ENCODE assay signal across 7 mouse cellular contexts in the genomic region with DNA sequence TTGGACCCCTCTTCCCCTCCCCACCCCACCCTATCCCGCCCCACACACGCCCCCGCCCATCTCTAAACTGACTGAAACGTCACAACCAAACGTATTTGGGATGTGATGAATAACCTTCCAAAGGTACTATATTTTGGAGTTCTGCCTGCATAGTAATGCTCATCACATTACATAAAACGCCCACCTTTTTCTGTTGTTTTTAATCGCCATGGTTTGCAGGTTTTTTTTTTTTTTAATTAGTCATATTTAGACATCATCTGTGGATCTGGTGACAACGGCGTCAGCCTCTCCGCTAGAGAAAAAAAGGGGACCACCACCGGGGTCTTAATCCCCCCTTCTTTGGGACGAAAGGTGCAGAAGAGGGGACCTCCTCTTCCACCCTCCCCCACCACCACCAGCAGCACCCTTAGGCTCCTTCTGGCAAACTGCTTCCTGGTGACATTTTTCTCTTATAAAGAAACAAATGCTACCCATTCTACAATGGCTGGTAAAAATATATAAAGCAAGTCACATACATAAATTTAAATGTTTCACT. TPM values are rescaled to one million over a fixed set of nuclear protein-coding genes. Genes with fewer than 3 reads are reported as not detected.
A peak's percentile ranks its signal among the peaks of the same experiment; 100 is the strongest.
DNase-seq lines count a peak whose midpoint lies in the region; ATAC-seq and TF ChIP-seq lines count a peak whose summit lies in the region.

No protein-coding gene starts in this region.

- no peaks in the 10 kb centered on the region for H3K36me3 ChIP-seq in embryonic facial prominence, embryonic 11.5 days (replicated peaks; ENCODE audit: control insufficient read depth, insufficient read depth, low read depth, low read length)
- no peaks in the 10 kb centered on the region for H3K36me3 ChIP-seq in hindbrain, embryonic 15.5 days
- no peaks in the 10 kb centered on the region for H3K36me3 ChIP-seq in midbrain, embryonic 16.5 days (ENCODE audit: control insufficient read depth, insufficient read depth, low read length)

- H3K27me3 ChIP-seq in embryonic facial prominence, embryonic 11.5 days (ENCODE audit: control insufficient read depth, insufficient read depth, low read length) = no peaks in the 10 kb centered on the region
- H3K27me3 ChIP-seq in hindbrain, embryonic 15.5 days = no peaks in the 10 kb centered on the region
- H3K27me3 ChIP-seq in midbrain, embryonic 16.5 days (ENCODE audit: control insufficient read depth, insufficient read depth, low read depth, low read length) = no peaks in the 10 kb centered on the region

- 3% methylated on average over 12 of the region's 12 CpGs for whole genome bisulfite sequencing in embryonic facial prominence, embryonic 11.5 days
- WGBS in hindbrain, embryonic 15.5 days = 1% methylated on average over 12 of the region's 12 CpGs
- under 1% methylated on average over 12 of the region's 12 CpGs for WGBS in midbrain, embryonic 16.5 days

- H3K9me3 ChIP-seq in embryonic facial prominence, embryonic 11.5 days (replicated peaks; ENCODE audit: control insufficient read depth, low read length) = no peaks in the 10 kb centered on the region
- H3K9me3 ChIP-seq in hindbrain, embryonic 15.5 days = no peaks in the 10 kb centered on the region
- H3K9me3 ChIP-seq in midbrain, embryonic 16.5 days (replicated peaks; ENCODE audit: control insufficient read depth, low read length, poor library complexity, severe bottlenecking) = no peaks in the 10 kb centered on the region

- no peak for ATAC-seq in embryonic facial prominence, embryonic 11.5 days (replicated peaks; ENCODE audit: insufficient number of reproducible peaks, low FRiP score, low TSS enrichment, low read depth)
- ATAC-seq in hindbrain, embryonic 15.5 days (ENCODE audit: low FRiP score, low read depth) = no peak
- no peak for ATAC-seq in midbrain, embryonic 16.5 days

- no peak for DNase-seq in layer of hippocampus, adult 2 months (ENCODE audit: low spot score in 2 of 2)
- no peak for DNase-seq in layer of hippocampus, adult 9-11 months
- no peak for DNase-seq in embryonic facial prominence, embryonic 11.5 days (ENCODE audit: low spot score)
- DNase-seq in gastrocnemius, postnatal 10 days = no peak
- no peak for DNase-seq in spleen, postnatal 10 days (ENCODE audit: low spot score in 2 of 2)

- H3K4me3 ChIP-seq in layer of hippocampus, adult 2 months = peak overlapping the region; percentile 59
- H3K4me3 ChIP-seq in embryonic facial prominence, embryonic 11.5 days (ENCODE audit: low read depth, low read length) = peak overlapping the region; percentile 99
- peak overlapping the region; percentile 76 for H3K4me3 ChIP-seq in hindbrain, embryonic 15.5 days
- H3K4me3 ChIP-seq in midbrain, embryonic 16.5 days (ENCODE audit: low read depth, low read length) = peak overlapping the region; percentile 92

- peak overlapping the region; percentile 84 for H3K27ac ChIP-seq in layer of hippocampus, adult 2 months
- H3K27ac ChIP-seq in embryonic facial prominence, embryonic 11.5 days (replicated peaks; ENCODE audit: low read depth, low read length) = no peak overlapping the region
- H3K27ac ChIP-seq in hindbrain, embryonic 15.5 days (replicated peaks) = 0 out of 2 replicates have a peak overlapping the region, but pooled peaks have one; percentile 98
- H3K27ac ChIP-seq in midbrain, embryonic 16.5 days (ENCODE audit: low read length) = peak overlapping the region; percentile 33; the same call in 1 of the 2 replicates

- H3K9ac ChIP-seq in embryonic facial prominence, embryonic 11.5 days (replicated peaks; ENCODE audit: low read length) = no peak overlapping the region
- H3K9ac ChIP-seq in hindbrain, embryonic 15.5 days = peak overlapping the region; percentile 31; the same call in 1 of the 2 replicates
- H3K9ac ChIP-seq in midbrain, embryonic 16.5 days (ENCODE audit: low read depth, low read length) = peak overlapping the region; percentile 44; the same call in 1 of the 2 replicates

- H3K4me1 ChIP-seq in embryonic facial prominence, embryonic 11.5 days (ENCODE audit: control insufficient read depth, insufficient read depth, low read length) = peaks cover 9% of the 10 kb centered on the region
- peaks cover 32% of the 10 kb centered on the region for H3K4me1 ChIP-seq in hindbrain, embryonic 15.5 days (replicated peaks)
- peaks cover 29% of the 10 kb centered on the region for H3K4me1 ChIP-seq in midbrain, embryonic 16.5 days (ENCODE audit: control insufficient read depth, insufficient read depth, low read length)

- no peak for TF ChIP-seq CTCF in layer of hippocampus, adult 2 months (conservative IDR thresholded peaks at IDR 0.05)

- peak overlapping the region; percentile 63 for H3K4me2 ChIP-seq in embryonic facial prominence, embryonic 11.5 days (ENCODE audit: low read depth, low read length)
- H3K4me2 ChIP-seq in hindbrain, embryonic 15.5 days = peak overlapping the region; percentile 67
- H3K4me2 ChIP-seq in midbrain, embryonic 16.5 days (ENCODE audit: low read length) = peak overlapping the region; percentile 56

RNA-seq across cellular contexts. Expression of a gene that starts 7.4 kb away (rescaled TPM):
- 10 to 100 TPM; 83.6 TPM for total RNA-seq in layer of hippocampus, adult 2 months (2021)
- polyA plus RNA-seq in embryonic facial prominence, embryonic 11.5 days (2014; fragmentation: Nextera tagmentation; extraction: Ambion mirVana) = 189 and 410 TPM in 2 replicates
- 144 and 145 TPM in 2 replicates for polyA plus RNA-seq in hindbrain, embryonic 15.5 days (2015; fragmentation: Nextera tagmentation; extraction: Ambion mirVana)
- polyA plus RNA-seq in midbrain, embryonic 16.5 days (2015; fragmentation: Nextera tagmentation; extraction: Ambion mirVana) = 40.4 and 53.6 TPM in 2 replicates
- 100 to 1,000 TPM; 165 to 169 TPM for total RNA-seq in gastrocnemius, postnatal 10 days (2021)

RNA-seq across cellular contexts. Expression of a gene that starts 27.6 kb away (rescaled TPM):
- total RNA-seq in layer of hippocampus, adult 2 months (2021) = 10 to 100 TPM; 14.5 to 15.4 TPM
- polyA plus RNA-seq in embryonic facial prominence, embryonic 11.5 days (2014; fragmentation: Nextera tagmentation; extraction: Ambion mirVana) = 14.7 and 15.8 TPM in 2 replicates
- polyA plus RNA-seq in hindbrain, embryonic 15.5 days (2015; fragmentation: Nextera tagmentation; extraction: Ambion mirVana) = 15.4 and 16.2 TPM in 2 replicates
- 10.5 and 11.1 TPM in 2 replicates for polyA plus RNA-seq in midbrain, embryonic 16.5 days (2015; fragmentation: Nextera tagmentation; extraction: Ambion mirVana)
- 1 to 10 TPM; 7.3 to 9.5 TPM for total RNA-seq in gastrocnemius, postnatal 10 days (2021)

RNA-seq across cellular contexts. Expression of a gene that starts 27.7 kb away (rescaled TPM):
- total RNA-seq in layer of hippocampus, adult 2 months (2021) = 10 to 100 TPM; 18.9 to 19.3 TPM
- polyA plus RNA-seq in embryonic facial prominence, embryonic 11.5 days (2014; fragmentation: Nextera tagmentation; extraction: Ambion mirVana) = 14.7 and 17.4 TPM in 2 replicates
- polyA plus RNA-seq in hindbrain, embryonic 15.5 days (2015; fragmentation: Nextera tagmentation; extraction: Ambion mirVana) = 10.8 and 11.4 TPM in 2 replicates
- polyA plus RNA-seq in midbrain, embryonic 16.5 days (2015; fragmentation: Nextera tagmentation; extraction: Ambion mirVana) = 9.3 and 10.8 TPM in 2 replicates
- 1 to 10 TPM; 4.8 to 6.1 TPM for total RNA-seq in gastrocnemius, postnatal 10 days (2021)
